ENCODE assay signal across 9 mouse cellular contexts in the genomic region with DNA sequence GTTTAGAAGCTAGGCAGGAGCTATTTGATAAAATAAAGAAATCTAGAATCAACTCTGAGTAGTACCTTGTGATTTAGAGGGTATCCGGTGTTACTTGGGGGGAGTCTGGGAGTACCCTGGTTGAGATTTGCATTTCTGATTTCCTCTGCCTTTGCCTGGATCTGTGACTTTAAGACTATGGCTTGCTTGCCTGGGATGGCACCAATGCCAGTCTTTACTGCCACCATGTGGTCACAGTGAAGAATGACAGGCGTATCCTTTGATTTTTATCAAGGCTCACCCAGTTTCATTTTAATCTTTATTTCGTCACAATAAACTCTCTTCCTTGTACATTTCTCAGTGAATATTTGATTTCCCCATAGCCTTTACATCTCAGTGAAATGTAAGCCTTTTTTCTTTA. TPM values are rescaled to one million over a fixed set of nuclear protein-coding genes. Genes with fewer than 3 reads are reported as not detected.
A peak's percentile ranks its signal among the peaks of the same experiment; 100 is the strongest.
DNase-seq lines count a peak whose midpoint lies in the region; ATAC-seq and TF ChIP-seq lines count a peak whose summit lies in the region.
"Had no signal": no experiment of that assay in that cellular context is flagged by ENCODE, and none has a peak within 500 bp of the region (broad histone marks: within the 10 kb centered on the region; RNA-seq: fewer than 3 reads in every experiment).

No protein-coding gene starts in this region.

- ATAC-seq in limb, embryonic 14.5 days (ENCODE audit: low FRiP score, low read depth) = no peak

- TF ChIP-seq POLR2A in limb, embryonic 14.5 days (IDR thresholded peaks at IDR 0.05; ENCODE audit: borderline replicate concordance, extremely low read depth, insufficient read depth, insufficient read length) = no peak

- no peaks in the 10 kb centered on the region for H3K4me1 ChIP-seq in limb, embryonic 14.5 days (ENCODE audit: control insufficient read depth, insufficient read depth, low read length)
- H3K4me1 ChIP-seq: midbrain, embryonic 12.5 days had no signal

- no peaks in the 10 kb centered on the region for H3K36me3 ChIP-seq in limb, embryonic 14.5 days (ENCODE audit: control insufficient read depth, insufficient read depth, low read length)
- H3K36me3 ChIP-seq: midbrain, embryonic 12.5 days had no signal

- WGBS in limb, embryonic 14.5 days = 5% methylated on average over 3 of the region's 3 CpGs

- H3K27me3 ChIP-seq in limb, embryonic 14.5 days (ENCODE audit: control insufficient read depth, insufficient read depth, low read length) = no peaks in the 10 kb centered on the region
- H3K27me3 ChIP-seq: midbrain, embryonic 12.5 days had no signal

- no peak overlapping the region for H3K4me3 ChIP-seq in layer of hippocampus, adult 2 months
- H3K4me3 ChIP-seq in limb, embryonic 14.5 days (replicated peaks; ENCODE audit: low read length) = no peak overlapping the region
- H3K4me3 ChIP-seq: midbrain, embryonic 12.5 days had no signal

- peak; percentile 98 for TF ChIP-seq CTCF in layer of hippocampus, adult 2 months (conservative IDR thresholded peaks at IDR 0.05)

- H3K9me3 ChIP-seq in limb, embryonic 14.5 days (ENCODE audit: control insufficient read depth, low read length) = no peaks in the 10 kb centered on the region
- H3K9me3 ChIP-seq: midbrain, embryonic 12.5 days had no signal

- no peak overlapping the region for H3K9ac ChIP-seq in limb, embryonic 14.5 days (ENCODE audit: low read depth, low read length, severe bottlenecking)
- H3K9ac ChIP-seq: midbrain, embryonic 12.5 days had no signal

- H3K4me2 ChIP-seq in limb, embryonic 14.5 days (replicated peaks; ENCODE audit: low read depth, low read length, severe bottlenecking) = no peak overlapping the region
- H3K4me2 ChIP-seq: midbrain, embryonic 12.5 days had no signal

- peak; percentile 13 to 52 for DNase-seq in layer of hippocampus, adult 2 months (ENCODE audit: low spot score in 2 of 2)
- DNase-seq in layer of hippocampus, adult 9-11 months = no peak
- peak; percentile 56 for DNase-seq in ES-CJ7 (ENCODE audit: low read depth, low spot score)
- DNase-seq in brain, adult 2 months (ENCODE audit: low read depth, low spot score) = peak; percentile 63
- DNase-seq in limb, embryonic 14.5 days (ENCODE audit: low spot score) = peak; percentile 44
- DNase-seq in left cerebral cortex, adult 11 months (ENCODE audit: low spot score) = no peak
- no peak for DNase-seq in adrenal gland, postnatal 25 days

- H3K27ac ChIP-seq in layer of hippocampus, adult 2 months = no peak overlapping the region
- H3K27ac ChIP-seq in limb, embryonic 14.5 days (replicated peaks; ENCODE audit: low read depth, low read length) = no peak overlapping the region
- H3K27ac ChIP-seq: midbrain, embryonic 12.5 days had no signal

RNA-seq across cellular contexts. Expression of a gene that starts 16.3 kb away (rescaled TPM):
- not detected for total RNA-seq in layer of hippocampus, adult 2 months (2021)
- polyA plus RNA-seq in limb, embryonic 14.5 days (2012; rRNA removed) = 0.03 TPM in 1 of 2 replicates, not detected in the other
- not detected in 2 replicates for polyA plus RNA-seq in limb, embryonic 14.5 days (2014; fragmentation: Nextera tagmentation; extraction: Ambion mirVana)
- not detected in 2 replicates for total RNA-seq in adrenal gland, postnatal 25 days (2021)
- total RNA-seq: heart, adult 18-20 months had no signal

RNA-seq across cellular contexts. Expression of a gene that starts 17.4 kb away (rescaled TPM):
- not detected for total RNA-seq in layer of hippocampus, adult 2 months (2021)
- 0.04 and 0.14 TPM in 2 replicates for polyA plus RNA-seq in limb, embryonic 14.5 days (2012; rRNA removed)
- polyA plus RNA-seq in limb, embryonic 14.5 days (2014; fragmentation: Nextera tagmentation; extraction: Ambion mirVana) = not detected in 2 replicates
- total RNA-seq in adrenal gland, postnatal 25 days (2021) = not detected in 2 replicates
- total RNA-seq: heart, adult 18-20 months had no signal

RNA-seq across cellular contexts. Expression of a gene that starts 31.3 kb away (rescaled TPM):
- total RNA-seq in layer of hippocampus, adult 2 months (2021) = 10 to 100 TPM; 24.1 to 28.7 TPM
- 12.2 and 12.8 TPM in 2 replicates for polyA plus RNA-seq in limb, embryonic 14.5 days (2012; rRNA removed)
- 15.0 and 19.3 TPM in 2 replicates for polyA plus RNA-seq in limb, embryonic 14.5 days (2014; fragmentation: Nextera tagmentation; extraction: Ambion mirVana)
- 14.5 and 14.6 TPM in 2 replicates for total RNA-seq in adrenal gland, postnatal 25 days (2021)

Comparison
In these comparisons a context has a peak if more than half of its experiments do, and no peak if none do; other contexts are left out.
1. DNase-seq: peak in layer of hippocampus, adult 2 months (2 of 2), ES-CJ7 (single experiment), brain, adult 2 months (single experiment) and limb, embryonic 14.5 days (single experiment); none in layer of hippocampus, adult 9-11 months (single experiment), left cerebral cortex, adult 11 months (single experiment) and adrenal gland, postnatal 25 days (single experiment).